Mouse (Mus musculus): ENCODE results near the gene Gmcl1. TPM values are rescaled to one million over a fixed set of nuclear protein-coding genes. Genes with fewer than 3 reads are reported as not detected.

Gene Gmcl1
- total and polyA plus RNA-seq, 3 experiments = 15.9 to 67.0 (median 21.5) TPM

DNA sequence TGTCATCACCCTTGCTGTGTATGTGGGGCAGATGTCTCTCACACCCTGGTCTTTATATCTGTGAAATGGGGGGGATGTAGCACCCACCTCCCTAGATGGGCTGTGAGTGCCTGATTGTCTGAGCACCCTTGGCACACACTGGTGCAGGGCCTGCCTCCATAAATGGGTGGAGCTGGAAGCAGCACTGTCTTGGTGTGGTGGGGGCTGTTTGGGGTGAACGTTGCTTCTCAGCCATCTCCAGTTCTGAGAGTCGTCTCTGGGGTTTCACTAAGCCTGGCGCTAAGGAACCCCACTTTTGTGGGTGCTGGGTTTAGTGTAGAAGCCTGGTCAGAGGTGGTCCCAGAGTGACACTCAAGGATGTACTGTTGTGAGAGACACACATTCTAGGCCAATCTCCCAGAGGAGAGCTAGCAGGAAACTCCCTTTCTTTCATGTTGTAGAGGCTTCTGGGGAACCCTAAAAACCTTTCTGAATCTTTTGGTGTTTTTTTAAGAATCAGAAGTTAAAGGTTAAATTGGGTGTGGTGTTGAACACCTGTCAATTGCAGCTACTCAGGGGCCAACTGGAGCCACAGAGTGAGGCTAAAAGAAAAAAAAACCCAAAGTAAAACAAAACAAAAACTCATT lies 88.3 kb downstream of the Gmcl1 start:
- no peak for DNase-seq (ENCODE audit: low read depth, low spot score)
- Histone ChIP-seq H3K4me1 (ENCODE audit: control insufficient read depth in 1 of 2, insufficient read depth in 2 of 2, low read length in 2 of 2) (peaks cover 0 to 3% of the 10 kb centered on the region in 2 experiments; a peak in 1 of 4 replicates), H3K9ac (ENCODE audit: control insufficient read depth, low read depth, low read length, poor library complexity, severe bottlenecking) (no peak overlapping the region), H3K27me3 (ENCODE audit: control insufficient read depth in 1 of 2, insufficient read depth in 2 of 2, low read length in 2 of 2) (no peaks in the 10 kb centered on the region), H3K9me3 (replicated peaks; ENCODE audit: insufficient read depth, low read length) (no peaks in the 10 kb centered on the region), H3K4me3 (ENCODE audit: control insufficient read depth in 1 of 2, insufficient read depth in 1 of 2, low read depth in 2 of 2, low read length in 2 of 2) (no peak overlapping the region), H3K36me3 (ENCODE audit: control insufficient read depth in 1 of 2, insufficient read depth in 2 of 2, low read length in 2 of 2) (no peaks in the 10 kb centered on the region; a peak in 1 of 4 replicates), H3K79me2 (ENCODE audit: control insufficient read depth, insufficient read depth, low read length, poor library complexity) (no peaks in the 10 kb centered on the region), H3K27ac (ENCODE audit: control insufficient read depth, low read depth, low read length) (no peak overlapping the region)
- no peak for TF ChIP-seq MEF2A (IDR thresholded peaks at IDR 0.05; ENCODE audit: extremely low read depth, insufficient replicate concordance, low read depth, low read length, poor library complexity, severe bottlenecking)
- TF ChIP-seq RCOR1 (IDR thresholded peaks at IDR 0.05; ENCODE audit: low read depth, low read length) = no peak
- no peak for TF ChIP-seq NRF1 (IDR thresholded peaks at IDR 0.05; ENCODE audit: insufficient read depth, low read depth, low read length, poor library complexity, severe bottlenecking)
- no peak for TF ChIP-seq HCFC1 (IDR thresholded peaks at IDR 0.05; ENCODE audit: low read depth, low read length)
- no peak for TF ChIP-seq NELFE (IDR thresholded peaks at IDR 0.05; ENCODE audit: low read depth, low read length)
- no peak for TF ChIP-seq TBP (IDR thresholded peaks at IDR 0.05; ENCODE audit: low read depth, low read length)
- TF ChIP-seq ZKSCAN1 (IDR thresholded peaks at IDR 0.05; ENCODE audit: low read depth, low read length) = no peak
- TF ChIP-seq POLR2AphosphoS5 (IDR thresholded peaks at IDR 0.05; ENCODE audit: borderline replicate concordance, low read depth, low read length) = no peak
- no peak for TF ChIP-seq ETS1 (IDR thresholded peaks at IDR 0.05; ENCODE audit: low read depth, low read length)
- no peak for TF ChIP-seq JUND (IDR thresholded peaks at IDR 0.05; ENCODE audit: low read depth, low read length)
- TF ChIP-seq ZMIZ1 (IDR thresholded peaks at IDR 0.05; ENCODE audit: low read depth, low read length) = no peak

Other genes starting within 250 kb of the Gmcl1 start
- gene Pcbp1, start 207.1 kb downstream of the Gmcl1 start, total RNA-seq (2012; rRNA removed) = 74.2 and 83.5 TPM in 2 replicates
- 100 to 1,000 TPM in 1 of 2 experiments, not detected in 1; 385 TPM for gene Pcbp1, start 207.1 kb downstream of the Gmcl1 start, polyA plus RNA-seq (2012; ENCODE audit: insufficient read depth in 1 of 2, insufficient read length in 2 of 2, low read depth in 1 of 2, low replicate concordance in 2 of 2, missing spikeins in 1 of 2)
- gene Asprv1, start 105.2 kb downstream of the Gmcl1 start, total RNA-seq (2012; rRNA removed) = not detected in 2 replicates
- gene Asprv1, start 105.2 kb downstream of the Gmcl1 start, polyA plus RNA-seq (2012; ENCODE audit: insufficient read depth in 1 of 2, insufficient read length in 2 of 2, low read depth in 1 of 2, low replicate concordance in 2 of 2, missing spikeins in 1 of 2) = not detected
- 3.1 and 3.2 TPM in 2 replicates for gene Mxd1, start 64.2 kb downstream of the Gmcl1 start, total RNA-seq (2012; rRNA removed)
- 1 to 10 TPM in 1 of 2 experiments, not detected in 1; 3.6 TPM for gene Mxd1, start 64.2 kb downstream of the Gmcl1 start, polyA plus RNA-seq (2012; ENCODE audit: insufficient read depth in 1 of 2, insufficient read length in 2 of 2, low read depth in 1 of 2, low replicate concordance in 2 of 2, missing spikeins in 1 of 2)
- 74.8 and 79.3 TPM in 2 replicates for gene Snrnp27, start 48.9 kb downstream of the Gmcl1 start, total RNA-seq (2012; rRNA removed)
- gene Snrnp27, start 48.9 kb downstream of the Gmcl1 start, polyA plus RNA-seq (2012; ENCODE audit: insufficient read depth in 1 of 2, insufficient read length in 2 of 2, low read depth in 1 of 2, low replicate concordance in 2 of 2, missing spikeins in 1 of 2) = 100 to 1,000 TPM; 106 to 225 TPM
- gene Anxa4, start 60.2 kb upstream of the Gmcl1 start, total RNA-seq (2012; rRNA removed) = 30.4 and 31.1 TPM in 2 replicates
- gene Anxa4, start 60.2 kb upstream of the Gmcl1 start, polyA plus RNA-seq (2012; ENCODE audit: insufficient read depth in 1 of 2, insufficient read length in 2 of 2, low read depth in 1 of 2, low replicate concordance in 2 of 2, missing spikeins in 1 of 2) = 100 to 1,000 TPM in 1 of 2 experiments, 10 to 100 TPM in 1; 53.6 to 176 TPM
- gene Aak1, start 116.1 kb upstream of the Gmcl1 start, total RNA-seq (2012; rRNA removed) = 6.4 and 7.2 TPM in 2 replicates
- gene Aak1, start 116.1 kb upstream of the Gmcl1 start, polyA plus RNA-seq (2012; ENCODE audit: insufficient read depth in 1 of 2, insufficient read length in 2 of 2, low read depth in 1 of 2, low replicate concordance in 2 of 2, missing spikeins in 1 of 2) = 100 to 1,000 TPM in 1 of 2 experiments, 10 to 100 TPM in 1; 25.4 to 353 TPM

Data from MEL (cell line).